Mouse (Mus musculus): ENCODE data around the gene Tmf1.

The Tmf1 gene

GRCm38 (mm10) chr6:97209751-97210150 lies 30.8 kb upstream of the Tmf1 start:
- H3K36me3 ChIP-seq (ENCODE audit: control insufficient read depth, insufficient read depth, low read length, poor library complexity, severe bottlenecking): no peaks in the 10 kb centered on the region
- H3K27me3 ChIP-seq (ENCODE audit: control insufficient read depth, insufficient read depth, low read length, poor library complexity, severe bottlenecking): no peaks in the 10 kb centered on the region
- DNase-seq (ENCODE audit: low read depth, low spot score): no peak

- H3K27me3 ChIP-seq (ENCODE audit: control insufficient read depth, insufficient read depth, low read length, poor library complexity, severe bottlenecking): no peaks in the 10 kb centered on the region
- DNase-seq (ENCODE audit: low read depth, low spot score): peak; percentile 32
- H3K36me3 ChIP-seq (ENCODE audit: control insufficient read depth, insufficient read depth, low read length, poor library complexity, severe bottlenecking): no peaks in the 10 kb centered on the region
Measured at GRCm38 (mm10) chr6:97209201-97209600, 30.3 kb upstream of the Tmf1 start.

- Histone ChIP-seq H3K27me3 (ENCODE audit: control insufficient read depth, insufficient read depth, low read length, poor library complexity, severe bottlenecking) (no peaks in the 10 kb centered on the region), H3K36me3 (ENCODE audit: control insufficient read depth, insufficient read depth, low read length, poor library complexity, severe bottlenecking) (no peaks in the 10 kb centered on the region)
- no peak for DNase-seq (ENCODE audit: low read depth, low spot score)
Measured at GRCm38 (mm10) chr6:97208406-97208805, 29.5 kb upstream of the Tmf1 start.

GRCm38 (mm10) chr6:97207085-97207484 lies 28.2 kb upstream of the Tmf1 start:
- Histone ChIP-seq H3K36me3 (ENCODE audit: control insufficient read depth, insufficient read depth, low read length, poor library complexity, severe bottlenecking) (no peaks in the 10 kb centered on the region), H3K27me3 (ENCODE audit: control insufficient read depth, insufficient read depth, low read length, poor library complexity, severe bottlenecking) (no peaks in the 10 kb centered on the region)
- no peak for DNase-seq (ENCODE audit: low read depth, low spot score)

GRCm38 (mm10) chr6:97205439-97205885 lies 26.5 kb upstream of the Tmf1 start, which contains the start of gene Uba3:
Gene Uba3 (minus strand): TSS chr6:97205647.
- Histone ChIP-seq H3K36me3 (ENCODE audit: control insufficient read depth, insufficient read depth, low read length, poor library complexity, severe bottlenecking) (no peaks in the 10 kb centered on the region), H3K27me3 (ENCODE audit: control insufficient read depth, insufficient read depth, low read length, poor library complexity, severe bottlenecking) (no peaks in the 10 kb centered on the region)
- peak; percentile 99 for DNase-seq (ENCODE audit: low read depth, low spot score)

GRCm38 (mm10) chr6:97204952-97205351 lies 26.0 kb upstream of the Tmf1 start:
- Histone ChIP-seq H3K36me3 (ENCODE audit: control insufficient read depth, insufficient read depth, low read length, poor library complexity, severe bottlenecking) (no peaks in the 10 kb centered on the region), H3K27me3 (ENCODE audit: control insufficient read depth, insufficient read depth, low read length, poor library complexity, severe bottlenecking) (no peaks in the 10 kb centered on the region)
- DNase-seq (ENCODE audit: low read depth, low spot score): no peak

- no peaks in the 10 kb centered on the region for H3K27me3 ChIP-seq (ENCODE audit: control insufficient read depth, insufficient read depth, low read length, poor library complexity, severe bottlenecking)
- no peak for DNase-seq (ENCODE audit: low read depth, low spot score)
- no peaks in the 10 kb centered on the region for H3K36me3 ChIP-seq (ENCODE audit: control insufficient read depth, insufficient read depth, low read length, poor library complexity, severe bottlenecking)
Measured at GRCm38 (mm10) chr6:97204252-97204869, 25.4 kb upstream of the Tmf1 start.

- Histone ChIP-seq H3K36me3 (ENCODE audit: control insufficient read depth, insufficient read depth, low read length, poor library complexity, severe bottlenecking) (peaks cover 3% of the 10 kb centered on the region; the same call in 1 of the 2 replicates), H3K27me3 (ENCODE audit: control insufficient read depth, insufficient read depth, low read length, poor library complexity, severe bottlenecking) (no peaks in the 10 kb centered on the region)
- no peak for DNase-seq (ENCODE audit: low read depth, low spot score)
Measured at GRCm38 (mm10) chr6:97202477-97202876, 23.6 kb upstream of the Tmf1 start.

- peaks cover 9% of the 10 kb centered on the region; the same call in 1 of the 2 replicates for H3K36me3 ChIP-seq (ENCODE audit: control insufficient read depth, insufficient read depth, low read length, poor library complexity, severe bottlenecking)
- DNase-seq (ENCODE audit: low read depth, low spot score): no peak
- no peaks in the 10 kb centered on the region for H3K27me3 ChIP-seq (ENCODE audit: control insufficient read depth, insufficient read depth, low read length, poor library complexity, severe bottlenecking)
Measured at GRCm38 (mm10) chr6:97200437-97200836, 21.5 kb upstream of the Tmf1 start.

GRCm38 (mm10) chr6:97179367-97179828 lies 476 bp upstream of the Tmf1 start:
- DNase-seq (ENCODE audit: low read depth, low spot score): peak; percentile 89
- Histone ChIP-seq H3K36me3 (ENCODE audit: control insufficient read depth, insufficient read depth, low read length, poor library complexity, severe bottlenecking) (0 out of 2 replicates have a peak, but pooled peaks cover 2% of the 10 kb centered on the region), H3K27me3 (ENCODE audit: control insufficient read depth, insufficient read depth, low read length, poor library complexity, severe bottlenecking) (no peaks in the 10 kb centered on the region)

- peak; percentile 62 for DNase-seq (ENCODE audit: low read depth, low spot score)
- peaks cover 7% of the 10 kb centered on the region; the same call in 1 of the 2 replicates for H3K36me3 ChIP-seq (ENCODE audit: control insufficient read depth, insufficient read depth, low read length, poor library complexity, severe bottlenecking)
- no peaks in the 10 kb centered on the region for H3K27me3 ChIP-seq (ENCODE audit: control insufficient read depth, insufficient read depth, low read length, poor library complexity, severe bottlenecking)
Measured at GRCm38 (mm10) chr6:97175716-97176115, 3.2 kb downstream of the Tmf1 start.

GRCm38 (mm10) chr6:97150156-97150555 lies 28.8 kb downstream of the Tmf1 start:
- Histone ChIP-seq H3K27me3 (ENCODE audit: control insufficient read depth, insufficient read depth, low read length, poor library complexity, severe bottlenecking) (no peaks in the 10 kb centered on the region), H3K36me3 (ENCODE audit: control insufficient read depth, insufficient read depth, low read length, poor library complexity, severe bottlenecking) (no peaks in the 10 kb centered on the region)
- DNase-seq (ENCODE audit: low read depth, low spot score): peak; percentile 47

GRCm38 (mm10) chr6:97149721-97150120 lies 29.2 kb downstream of the Tmf1 start:
- peak; percentile 18 for DNase-seq (ENCODE audit: low read depth, low spot score)
- Histone ChIP-seq H3K27me3 (ENCODE audit: control insufficient read depth, insufficient read depth, low read length, poor library complexity, severe bottlenecking) (no peaks in the 10 kb centered on the region), H3K36me3 (ENCODE audit: control insufficient read depth, insufficient read depth, low read length, poor library complexity, severe bottlenecking) (no peaks in the 10 kb centered on the region)

GRCm38 (mm10) chr6:97148383-97149251 lies 30.3 kb downstream of the Tmf1 start, which contains the start of gene Eogt:
Gene Eogt (minus strand): TSS chr6:97149182.
- H3K36me3 ChIP-seq (ENCODE audit: control insufficient read depth, insufficient read depth, low read length, poor library complexity, severe bottlenecking): no peaks in the 10 kb centered on the region; the same call in 1 of the 2 replicates
- no peaks in the 10 kb centered on the region for H3K27me3 ChIP-seq (ENCODE audit: control insufficient read depth, insufficient read depth, low read length, poor library complexity, severe bottlenecking)
- DNase-seq (ENCODE audit: low read depth, low spot score): peak; percentile 71

All from splenic B cell, adult 2 months (primary cell).